ENCODE assay signal across 27 mouse cellular contexts in the genomic region with DNA sequence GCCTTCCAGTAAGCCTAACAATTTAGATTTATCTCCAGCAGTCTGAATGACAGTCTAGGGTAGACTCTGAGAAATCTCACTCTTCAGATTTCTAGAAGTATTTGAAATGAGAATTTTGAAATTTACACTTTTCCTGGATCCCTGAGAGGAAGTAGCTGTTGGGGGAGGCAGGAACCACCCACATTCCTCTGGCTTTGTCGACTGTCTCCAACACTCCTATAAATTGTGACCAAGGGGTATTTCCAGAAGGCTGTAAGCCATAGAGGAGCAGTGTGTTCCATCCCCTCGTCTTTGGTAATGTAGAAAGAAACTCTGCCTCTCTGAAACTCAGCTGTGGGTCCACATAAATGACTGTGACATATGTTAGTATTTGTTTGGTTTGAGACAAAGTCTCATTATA.
DNase-seq lines count a peak whose midpoint lies in the region; ATAC-seq and TF ChIP-seq lines count a peak whose summit lies in the region.
"Had no signal": no experiment of that assay in that cellular context is flagged by ENCODE, and none has a peak within 500 bp of the region (broad histone marks: within the 10 kb centered on the region; RNA-seq: fewer than 3 reads in every experiment).

No protein-coding gene starts in this region.

- H3K4me1 ChIP-seq in lung, postnatal 0 days (ENCODE audit: insufficient read depth, low read depth, low read length), result peaks cover 4% of the 10 kb centered on the region
- H3K4me1 ChIP-seq: forebrain, embryonic 10.5 days; heart, embryonic 15.5 days; hindbrain, embryonic 13.5 days had no signal

- H3K4me3 ChIP-seq in lung, postnatal 0 days (ENCODE audit: low read depth, low read length), result no peak overlapping the region
- H3K4me3 ChIP-seq: embryonic facial prominence, embryonic 15.5 days; erythroblast, embryonic 14.5 days; forebrain, embryonic 10.5 days; gastrocnemius, adult 2 months; heart, embryonic 15.5 days; hindbrain, embryonic 13.5 days had no signal

- H3K9me3 ChIP-seq in lung, postnatal 0 days (ENCODE audit: low read length), result no peaks in the 10 kb centered on the region
- H3K9me3 ChIP-seq: embryonic facial prominence, embryonic 15.5 days; forebrain, embryonic 10.5 days; heart, embryonic 15.5 days; hindbrain, embryonic 13.5 days had no signal

- no peak for TF ChIP-seq EP300 in lung, postnatal 0 days (IDR thresholded peaks at IDR 0.05)

- ATAC-seq in lung, postnatal 0 days, result no peak
- ATAC-seq in granulocyte monocyte progenitor cell, adult 5-6 weeks (replicated peaks; ENCODE audit: poor library complexity, severe bottlenecking), result no peak
- ATAC-seq: activated CD4-positive, CD25-positive, alpha-beta regulatory T cell, adult 4 months; forebrain, embryonic 14.5 days; hindbrain, postnatal 0 days; Patski had no signal

- no peak overlapping the region for H3K4me2 ChIP-seq in lung, postnatal 0 days (replicated peaks; ENCODE audit: low read depth, low read length)
- H3K4me2 ChIP-seq: embryonic facial prominence, embryonic 15.5 days; heart, embryonic 11.5 days; heart, embryonic 15.5 days; hindbrain, embryonic 13.5 days had no signal

- intact Hi-C loops in left cerebral cortex, postnatal 14 days (cut with DNase I), result no loop called here
- intact Hi-C loops in left cerebral cortex, postnatal 10 days (cut with DNase I), result no loop called here

- 25% methylated on average over 2 of the region's 2 CpGs for WGBS in lung, postnatal 0 days

- H3K27ac ChIP-seq in lung, postnatal 0 days (ENCODE audit: low read length), result peak overlapping the region; percentile 81
- H3K27ac ChIP-seq: embryonic facial prominence, embryonic 15.5 days; forebrain, embryonic 10.5 days; gastrocnemius, adult 2 months; heart, embryonic 15.5 days; hindbrain, embryonic 13.5 days; hindbrain, postnatal 0 days had no signal

- H3K36me3 ChIP-seq in lung, postnatal 0 days (ENCODE audit: insufficient read depth, low read length), result no peaks in the 10 kb centered on the region
- H3K36me3 ChIP-seq: embryonic facial prominence, embryonic 15.5 days; forebrain, embryonic 10.5 days; heart, embryonic 15.5 days; hindbrain, embryonic 13.5 days had no signal

- no peak for TF ChIP-seq CTCF in lung, postnatal 0 days (IDR thresholded peaks at IDR 0.05)

- H3K9ac ChIP-seq in lung, postnatal 0 days (replicated peaks; ENCODE audit: low read depth), result no peak overlapping the region
- H3K9ac ChIP-seq: embryonic facial prominence, embryonic 15.5 days; heart, embryonic 15.5 days; hindbrain, embryonic 13.5 days had no signal

- no peaks in the 10 kb centered on the region for H3K27me3 ChIP-seq in lung, postnatal 0 days (replicated peaks; ENCODE audit: insufficient read depth, low read length)
- H3K27me3 ChIP-seq: CH12.LX; embryonic facial prominence, embryonic 15.5 days; heart, embryonic 15.5 days; hindbrain, embryonic 13.5 days; Patski had no signal

- DNase-seq in heart, adult 11 months, result peak; percentile 22
- DNase-seq in heart, adult 9 months (ENCODE audit: low spot score in 2 of 2), result no peak
- peak; percentile 12 to 24 for DNase-seq in left cerebral cortex, postnatal 14 days (ENCODE audit: low spot score in 2 of 2)
- no peak for DNase-seq in left cerebral cortex, postnatal 10 days (ENCODE audit: extremely low spot score in 1 of 2, low spot score in 2 of 2)
- DNase-seq in lung, postnatal 0 days (ENCODE audit: low spot score), result no peak
- DNase-seq in lung, postnatal 25 days (ENCODE audit: low spot score), result no peak
- DNase-seq: adrenal gland, postnatal 14 days; cerebellum, adult 11 months; cerebellum, adult 8-10 months; cerebellum, postnatal 14 days; embryo, embryonic 11 days; gastrocnemius, adult 2 months; gastrocnemius, postnatal 25 days; heart, adult 18-20 months; heart, postnatal 14 days had no signal

Comparison
In these comparisons a context has a peak if more than half of its experiments do, and no peak if none do; other contexts are left out.
1. DNase-seq: peak in heart, adult 11 months (single experiment) and left cerebral cortex, postnatal 14 days (2 of 2); none in heart, adult 9 months (0 of 2), left cerebral cortex, postnatal 10 days (0 of 2), lung, postnatal 0 days (single experiment) and lung, postnatal 25 days (single experiment).